23 mouse cellular contexts compared by ENCODE assay signal in genomic region chr13:56267396-56267795, GRCm38 (mm10). TPM values are rescaled to one million over a fixed set of nuclear protein-coding genes. Genes with fewer than 3 reads are reported as not detected.
A peak's percentile ranks its signal among the peaks of the same experiment; 100 is the strongest.
DNase-seq lines count a peak whose midpoint lies in the region; TF ChIP-seq lines count a peak whose summit lies in the region.
"Had no signal": no experiment of that assay in that cellular context is flagged by ENCODE, and none has a peak within 500 bp of the region (broad histone marks: within the 10 kb centered on the region; RNA-seq: fewer than 3 reads in every experiment).

No protein-coding gene starts in this region.

- peaks cover 3% of the 10 kb centered on the region; the same call in 1 of the 2 replicates for H3K27me3 ChIP-seq in liver, adult 2 months (ENCODE audit: control insufficient read depth, insufficient read depth, low read length)
- H3K27me3 ChIP-seq in ES-Bruce4 (ENCODE audit: control insufficient read depth, insufficient read depth, low read length, poor library complexity, severe bottlenecking), result no peaks in the 10 kb centered on the region
- H3K27me3 ChIP-seq in embryonic facial prominence, embryonic 10.5 days (replicated peaks; ENCODE audit: low read depth, poor library complexity, severe bottlenecking), result peaks cover 44% of the 10 kb centered on the region

- H3K36me3 ChIP-seq in liver, adult 2 months (ENCODE audit: control insufficient read depth, insufficient read depth, low read length), result no peaks in the 10 kb centered on the region
- no peaks in the 10 kb centered on the region for H3K36me3 ChIP-seq in ES-Bruce4 (ENCODE audit: control insufficient read depth, insufficient read depth, low read length, poor library complexity, severe bottlenecking)
- no peaks in the 10 kb centered on the region for H3K36me3 ChIP-seq in embryonic facial prominence, embryonic 10.5 days (replicated peaks)
- H3K36me3 ChIP-seq: embryonic facial prominence, embryonic 15.5 days; heart, embryonic 12.5 days; hindbrain, embryonic 12.5 days; kidney, embryonic 15.5 days had no signal

- H3K9ac ChIP-seq in liver, adult 2 months (ENCODE audit: low read depth, low read length), result no peak overlapping the region
- H3K9ac ChIP-seq in ES-Bruce4 (ENCODE audit: low read depth, poor library complexity, severe bottlenecking), result no peak overlapping the region
- H3K9ac ChIP-seq: embryonic facial prominence, embryonic 15.5 days; forebrain, embryonic 13.5 days; heart, embryonic 12.5 days; hindbrain, embryonic 12.5 days; kidney, embryonic 15.5 days had no signal

- TF ChIP-seq CTCF in gastrocnemius, adult 2 months (IDR thresholded peaks at IDR 0.05), result peak; percentile 24
- TF ChIP-seq CTCF in liver, adult 2 months (IDR thresholded peaks at IDR 0.05; ENCODE audit: low read depth, low read length), result peak; percentile 44; the same call in 1 of the 2 replicates
- peak; percentile 52 for TF ChIP-seq CTCF in ES-Bruce4 (IDR thresholded peaks at IDR 0.05; ENCODE audit: low read depth, low read length)
- TF ChIP-seq CTCF in bone marrow, adult 2 months (IDR thresholded peaks at IDR 0.05; ENCODE audit: control insufficient read depth, insufficient read depth, low read length), result peak; percentile 37; the same call in 1 of the 2 replicates

- no peak for TF ChIP-seq POLR2A in liver, adult 2 months (IDR thresholded peaks at IDR 0.05; ENCODE audit: extremely low read depth, insufficient read depth, low read length)
- TF ChIP-seq POLR2A in ES-Bruce4 (IDR thresholded peaks at IDR 0.05; ENCODE audit: insufficient read depth, low read length), result no peak
- no peak for TF ChIP-seq POLR2A in bone marrow, adult 2 months (IDR thresholded peaks at IDR 0.05; ENCODE audit: borderline replicate concordance, control insufficient read depth, low read depth, low read length)

- H3K4me1 ChIP-seq in liver, adult 2 months (ENCODE audit: control insufficient read depth, insufficient read depth, low read length), result no peaks in the 10 kb centered on the region
- no peaks in the 10 kb centered on the region for H3K4me1 ChIP-seq in ES-Bruce4 (ENCODE audit: control insufficient read depth, insufficient read depth, low read length)
- no peaks in the 10 kb centered on the region for H3K4me1 ChIP-seq in bone marrow, adult 2 months (ENCODE audit: control insufficient read depth, insufficient read depth, low read length)
- H3K4me1 ChIP-seq in embryonic facial prominence, embryonic 10.5 days, result peaks cover 6% of the 10 kb centered on the region; the same call in 1 of the 2 replicates
- H3K4me1 ChIP-seq: embryonic facial prominence, embryonic 15.5 days; heart, embryonic 12.5 days; hindbrain, embryonic 12.5 days had no signal

- WGBS in liver, adult 2 months, result 77% methylated on average over 4 of the region's 4 CpGs
- WGBS in bone marrow, adult 2 months, result 65% methylated on average over 4 of the region's 4 CpGs
- 79% methylated on average over 4 of the region's 4 CpGs for whole genome bisulfite sequencing in embryonic facial prominence, embryonic 10.5 days

- DNase-seq in gastrocnemius, adult 2 months, result no peak
- DNase-seq in gastrocnemius, postnatal 4 days (ENCODE audit: low spot score in 2 of 2), result no peak
- DNase-seq in liver, adult 2 months (ENCODE audit: extremely low read depth, low read depth, low spot score), result no peak
- DNase-seq in liver, result no peak
- DNase-seq in gastrocnemius, postnatal 10 days, result no peak
- DNase-seq in embryonic facial prominence, embryonic 10.5 days (ENCODE audit: low spot score), result no peak
- DNase-seq: adrenal gland, adult 8-10 months; B cell, adult 2 months; retina, postnatal 1 day had no signal

- H3K4me3 ChIP-seq in gastrocnemius, adult 2 months, result no peak overlapping the region
- no peak overlapping the region for H3K4me3 ChIP-seq in liver, adult 2 months (ENCODE audit: insufficient read depth, low read depth, low read length)
- H3K4me3 ChIP-seq in ES-Bruce4 (ENCODE audit: low read depth, low read length), result no peak overlapping the region
- H3K4me3 ChIP-seq in bone marrow, adult 2 months (replicated peaks; ENCODE audit: control insufficient read depth, low read depth, low read length), result no peak overlapping the region
- H3K4me3 ChIP-seq in embryonic facial prominence, embryonic 10.5 days, result no peak overlapping the region
- H3K4me3 ChIP-seq: embryonic facial prominence, embryonic 15.5 days; forebrain, embryonic 13.5 days; heart, embryonic 12.5 days; hindbrain, embryonic 12.5 days; kidney, embryonic 15.5 days had no signal

- H3K79me2 ChIP-seq in liver, adult 2 months (ENCODE audit: control insufficient read depth, insufficient read depth, low read length), result no peaks in the 10 kb centered on the region

- intact Hi-C loops in gastrocnemius, adult 2 months (cut with DNase I), result no loop called here

- TF ChIP-seq EP300 in ES-Bruce4 (IDR thresholded peaks at IDR 0.05; ENCODE audit: insufficient read depth, low read depth, low read length), result no peak

- no peak overlapping the region for H3K27ac ChIP-seq in gastrocnemius, adult 2 months
- no peak overlapping the region for H3K27ac ChIP-seq in liver, adult 2 months (replicated peaks; ENCODE audit: insufficient read depth, low read depth, low read length)
- H3K27ac ChIP-seq in ES-Bruce4 (ENCODE audit: insufficient read depth, low read length), result no peak overlapping the region
- H3K27ac ChIP-seq in bone marrow, adult 2 months (ENCODE audit: control insufficient read depth, insufficient read depth, low read depth, low read length, poor library complexity), result no peak overlapping the region
- no peak overlapping the region for H3K27ac ChIP-seq in embryonic facial prominence, embryonic 10.5 days (replicated peaks)
- H3K27ac ChIP-seq: embryonic facial prominence, embryonic 15.5 days; forebrain, embryonic 13.5 days; hindbrain, embryonic 12.5 days; kidney, embryonic 15.5 days had no signal

- H3K9me3 ChIP-seq in ES-Bruce4 (replicated peaks; ENCODE audit: control insufficient read depth, insufficient read depth, low read length, poor library complexity, severe bottlenecking), result no peaks in the 10 kb centered on the region; the same call in 1 of the 2 replicates
- peaks cover 12% of the 10 kb centered on the region for H3K9me3 ChIP-seq in embryonic facial prominence, embryonic 10.5 days

RNA-seq across cellular contexts. Expression of gene Neurog1, which starts 15.4 kb away (rescaled TPM):
- total RNA-seq in gastrocnemius, adult 2 months (2021), result not detected
- total RNA-seq in gastrocnemius, postnatal 4 days (2021), result not detected
- not detected in 2 replicates for total RNA-seq in liver, adult 2 months (2014; rRNA removed)
- polyA plus RNA-seq in liver, adult 2 months (2012; rRNA removed), result not detected in 2 replicates
- polyA plus RNA-seq in ES-Bruce4 (2011; ENCODE audit: insufficient read depth, insufficient read length, low read depth, missing spikeins), result 0.36 TPM in 1 of 2 replicates, not detected in the other
- not detected in 2 replicates for polyA plus RNA-seq in bone marrow, adult 2 months (2011; ENCODE audit: insufficient read depth, insufficient read length, low replicate concordance, missing spikeins)
- total RNA-seq in gastrocnemius, postnatal 10 days (2021), result not detected
- polyA plus RNA-seq in embryonic facial prominence, embryonic 10.5 days (2016; fragmentation: Nextera tagmentation; extraction: Ambion mirVana), result 11.2 and 15.5 TPM in 2 replicates
- total RNA-seq: adrenal gland, adult 8-10 months; common myeloid progenitor, adult 5-6 weeks; gastrocnemius, adult 8-10 months; left cerebral cortex, postnatal 14 days; megakaryocyte, adult 5-6 weeks had no signal
- polyA plus RNA-seq: heart, embryonic 12.5 days; kidney, embryonic 15.5 days; liver, embryonic 16.5 days; small intestine, adult 2 months; stomach, embryonic 14.5 days had no signal

RNA-seq across cellular contexts. Expression of gene Cxcl14, which starts 29.0 kb away (rescaled TPM):
- total RNA-seq in gastrocnemius, adult 2 months (2021), result 10 to 100 TPM; 30.7 to 35.6 TPM
- 1 to 10 TPM; 5.3 to 5.6 TPM for total RNA-seq in gastrocnemius, postnatal 4 days (2021)
- total RNA-seq in liver, adult 2 months (2014; rRNA removed), result 0.20 and 0.46 TPM in 2 replicates
- 2.2 and 2.6 TPM in 2 replicates for polyA plus RNA-seq in liver, adult 2 months (2012; rRNA removed)
- 2.3 and 3.3 TPM in 2 replicates for polyA plus RNA-seq in ES-Bruce4 (2011; ENCODE audit: insufficient read depth, insufficient read length, low read depth, missing spikeins)
- 31.8 and 51.2 TPM in 2 replicates for polyA plus RNA-seq in bone marrow, adult 2 months (2011; ENCODE audit: insufficient read depth, insufficient read length, low replicate concordance, missing spikeins)
- total RNA-seq in gastrocnemius, postnatal 10 days (2021), result 10 to 100 TPM; 15.8 to 20.0 TPM
- 23.8 and 40.2 TPM in 2 replicates for polyA plus RNA-seq in embryonic facial prominence, embryonic 10.5 days (2016; fragmentation: Nextera tagmentation; extraction: Ambion mirVana)
- total RNA-seq: common myeloid progenitor, adult 5-6 weeks had no signal
